In the genomic region with DNA sequence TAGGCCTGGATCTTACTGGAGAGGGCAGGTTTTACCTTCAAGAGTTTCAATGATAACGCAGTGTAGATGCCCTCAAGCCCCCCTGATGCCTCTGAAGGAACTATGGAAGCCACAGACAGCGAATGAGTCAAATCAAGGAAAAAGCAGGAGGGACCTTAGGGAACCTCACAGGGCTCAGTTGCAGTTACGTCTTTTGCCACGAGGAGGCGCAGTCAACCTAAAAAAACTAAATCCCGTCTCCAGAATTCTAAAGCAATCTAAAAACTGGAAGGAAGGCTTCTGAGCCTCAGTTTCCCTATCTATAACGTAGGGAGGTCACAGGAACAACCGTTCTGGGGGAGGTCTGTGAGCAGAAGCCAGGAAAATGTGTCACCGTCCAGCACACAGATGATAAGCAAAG, we compare ENCODE assay signal across 8 mouse cellular contexts. TPM values are rescaled to one million over a fixed set of nuclear protein-coding genes. Genes with fewer than 3 reads are reported as not detected.
DNase-seq lines count a peak whose midpoint lies in the region; ATAC-seq and TF ChIP-seq lines count a peak whose summit lies in the region.

No protein-coding gene starts in this region.

- no peak overlapping the region for H3K9ac ChIP-seq in forebrain, postnatal 0 days
- H3K9ac ChIP-seq in forebrain, embryonic 15.5 days (replicated peaks), result no peak overlapping the region
- H3K9ac ChIP-seq in limb, embryonic 14.5 days (ENCODE audit: low read depth, low read length, severe bottlenecking), result no peak overlapping the region

- H3K4me3 ChIP-seq in forebrain, postnatal 0 days (ENCODE audit: low read depth, low read length), result no peak overlapping the region
- H3K4me3 ChIP-seq in forebrain, embryonic 15.5 days, result no peak overlapping the region
- H3K4me3 ChIP-seq in spleen, adult 2 months (ENCODE audit: extremely low read depth, insufficient read depth, insufficient read length), result no peak overlapping the region
- H3K4me3 ChIP-seq in limb, embryonic 14.5 days (replicated peaks; ENCODE audit: low read length), result no peak overlapping the region
- no peak overlapping the region for H3K4me3 ChIP-seq in small intestine, adult 2 months (ENCODE audit: low read depth, low read length)

- no peaks in the 10 kb centered on the region for H3K4me1 ChIP-seq in forebrain, postnatal 0 days (ENCODE audit: insufficient read depth)
- H3K4me1 ChIP-seq in forebrain, embryonic 15.5 days, result no peaks in the 10 kb centered on the region
- no peaks in the 10 kb centered on the region for H3K4me1 ChIP-seq in spleen, adult 2 months (ENCODE audit: control insufficient read depth, insufficient read depth, insufficient read length)
- no peaks in the 10 kb centered on the region for H3K4me1 ChIP-seq in limb, embryonic 14.5 days (ENCODE audit: control insufficient read depth, insufficient read depth, low read length)
- H3K4me1 ChIP-seq in small intestine, adult 2 months (ENCODE audit: control insufficient read depth, insufficient read depth, insufficient read length, low read length), result no peaks in the 10 kb centered on the region

- TF ChIP-seq POLR2A in spleen, adult 2 months (IDR thresholded peaks at IDR 0.05; ENCODE audit: low read depth, low read length), result no peak
- no peak for TF ChIP-seq POLR2A in limb, embryonic 14.5 days (IDR thresholded peaks at IDR 0.05; ENCODE audit: borderline replicate concordance, extremely low read depth, insufficient read depth, insufficient read length)
- TF ChIP-seq POLR2A in small intestine, adult 2 months (IDR thresholded peaks at IDR 0.05; ENCODE audit: low read depth, low read length), result no peak

- 12% methylated on average over 9 of the region's 9 CpGs for WGBS in forebrain, postnatal 0 days
- WGBS in forebrain, embryonic 15.5 days, result 13% methylated on average over 9 of the region's 9 CpGs
- 14% methylated on average over 9 of the region's 9 CpGs for WGBS in spleen, adult 2 months
- WGBS in limb, embryonic 14.5 days, result 9% methylated on average over 9 of the region's 9 CpGs
- WGBS in small intestine, adult 2 months, result 9% methylated on average over 9 of the region's 9 CpGs

- H3K36me3 ChIP-seq in forebrain, postnatal 0 days (ENCODE audit: insufficient read depth), result peaks cover 3% of the 10 kb centered on the region; the same call in 1 of the 2 replicates
- H3K36me3 ChIP-seq in forebrain, embryonic 15.5 days, result no peaks in the 10 kb centered on the region
- no peaks in the 10 kb centered on the region for H3K36me3 ChIP-seq in spleen, adult 2 months (ENCODE audit: control insufficient read depth, insufficient read depth, low read length)
- no peaks in the 10 kb centered on the region for H3K36me3 ChIP-seq in limb, embryonic 14.5 days (ENCODE audit: control insufficient read depth, insufficient read depth, low read length)
- H3K36me3 ChIP-seq in small intestine, adult 2 months (ENCODE audit: control insufficient read depth, insufficient read depth, low read length), result no peaks in the 10 kb centered on the region

- H3K27me3 ChIP-seq in forebrain, postnatal 0 days (ENCODE audit: insufficient read depth, low read length), result no peaks in the 10 kb centered on the region
- H3K27me3 ChIP-seq in forebrain, embryonic 15.5 days, result peaks cover 4% of the 10 kb centered on the region; the same call in 1 of the 2 replicates
- no peaks in the 10 kb centered on the region for H3K27me3 ChIP-seq in spleen, adult 2 months (ENCODE audit: control insufficient read depth, insufficient read depth, low read length)
- H3K27me3 ChIP-seq in limb, embryonic 14.5 days (ENCODE audit: control insufficient read depth, insufficient read depth, low read length), result no peaks in the 10 kb centered on the region
- no peaks in the 10 kb centered on the region for H3K27me3 ChIP-seq in small intestine, adult 2 months (ENCODE audit: control insufficient read depth, insufficient read depth, low read length)

- no peaks in the 10 kb centered on the region for H3K9me3 ChIP-seq in forebrain, postnatal 0 days (ENCODE audit: low read length)
- H3K9me3 ChIP-seq in forebrain, embryonic 15.5 days, result no peaks in the 10 kb centered on the region
- no peaks in the 10 kb centered on the region for H3K9me3 ChIP-seq in limb, embryonic 14.5 days (ENCODE audit: control insufficient read depth, low read length)

- H3K4me2 ChIP-seq in forebrain, postnatal 0 days (ENCODE audit: low read depth), result no peak overlapping the region
- H3K4me2 ChIP-seq in forebrain, embryonic 15.5 days (replicated peaks), result no peak overlapping the region
- H3K4me2 ChIP-seq in limb, embryonic 14.5 days (replicated peaks; ENCODE audit: low read depth, low read length, severe bottlenecking), result no peak overlapping the region

- TF ChIP-seq CTCF in forebrain, postnatal 0 days (IDR thresholded peaks at IDR 0.05; ENCODE audit: low read depth), result peak; percentile 84
- peak; percentile 58; the same call in 1 of the 2 replicates for TF ChIP-seq CTCF in spleen, adult 2 months (IDR thresholded peaks at IDR 0.05; ENCODE audit: extremely low read depth, insufficient read depth, insufficient read length, insufficient replicate concordance)
- TF ChIP-seq CTCF in small intestine, adult 2 months (IDR thresholded peaks at IDR 0.05; ENCODE audit: extremely low read depth, insufficient read length, insufficient replicate concordance, low read depth, low read length), result peak; percentile 81; the same call in 1 of the 2 replicates

- DNase-seq in forebrain, postnatal 0 days, result peak; percentile 85
- DNase-seq in spleen, adult 2 months (ENCODE audit: low read depth in 1 of 2, low spot score in 2 of 2), result peak in 1 of 2 experiments; percentile 39
- no peak for DNase-seq in spleen, adult 12 weeks (ENCODE audit: low spot score)
- peak; percentile 70 for DNase-seq in cerebellum, adult 8-10 months
- peak; percentile 59 for DNase-seq in limb, embryonic 14.5 days (ENCODE audit: low spot score)

- peak; percentile 17; the same call in 1 of the 2 replicates for ATAC-seq in forebrain, postnatal 0 days
- no peak for ATAC-seq in forebrain, embryonic 15.5 days (replicated peaks)
- ATAC-seq in granulocyte monocyte progenitor cell, adult 5-6 weeks (replicated peaks; ENCODE audit: poor library complexity, severe bottlenecking), result peak; percentile 33
- ATAC-seq in limb, embryonic 14.5 days (ENCODE audit: low FRiP score, low read depth), result no peak

- H3K27ac ChIP-seq in forebrain, postnatal 0 days (ENCODE audit: low read depth, low read length), result no peak overlapping the region
- H3K27ac ChIP-seq in forebrain, embryonic 15.5 days (replicated peaks), result no peak overlapping the region
- H3K27ac ChIP-seq in spleen, adult 2 months (ENCODE audit: insufficient read depth, low read length), result no peak overlapping the region
- H3K27ac ChIP-seq in limb, embryonic 14.5 days (replicated peaks; ENCODE audit: low read depth, low read length), result no peak overlapping the region
- no peak overlapping the region for H3K27ac ChIP-seq in small intestine, adult 2 months (ENCODE audit: insufficient read depth, low read depth, low read length)

RNA-seq across cellular contexts. Expression of a gene that starts 13.3 kb away (rescaled TPM):
- 13.5 and 13.8 TPM in 2 replicates for total RNA-seq in forebrain, postnatal 0 days (2014; rRNA removed)
- 9.5 and 10.1 TPM in 2 replicates for polyA plus RNA-seq in forebrain, postnatal 0 days (2015; fragmentation: Nextera tagmentation; extraction: Ambion mirVana)
- polyA plus RNA-seq in forebrain, embryonic 15.5 days (2015; fragmentation: Nextera tagmentation; extraction: Ambion mirVana), result 3.6 and 4.0 TPM in 2 replicates
- polyA plus RNA-seq in spleen, adult 2 months (2012; rRNA removed), result 0.11 and 0.34 TPM in 2 replicates
- not detected in 2 replicates for total RNA-seq in granulocyte monocyte progenitor cell, adult 5-6 weeks (2014; fragmentation: Nextera tagmentation)
- total RNA-seq in granulocyte monocyte progenitor cell, adult 5-6 weeks (2017), result not detected in 2 replicates
- polyA plus RNA-seq in limb, embryonic 14.5 days (2012; rRNA removed), result 2.6 and 3.6 TPM in 2 replicates
- 1.5 and 1.9 TPM in 2 replicates for polyA plus RNA-seq in limb, embryonic 14.5 days (2014; fragmentation: Nextera tagmentation; extraction: Ambion mirVana)
- polyA plus RNA-seq in small intestine, adult 2 months (2012; rRNA removed), result 0.03 and 0.20 TPM in 2 replicates

RNA-seq across cellular contexts. Expression of a gene that starts 27.8 kb away (rescaled TPM):
- total RNA-seq in forebrain, postnatal 0 days (2014; rRNA removed), result 0.95 TPM in 1 of 2 replicates, not detected in the other
- 2.9 and 4.1 TPM in 2 replicates for polyA plus RNA-seq in forebrain, postnatal 0 days (2015; fragmentation: Nextera tagmentation; extraction: Ambion mirVana)
- polyA plus RNA-seq in forebrain, embryonic 15.5 days (2015; fragmentation: Nextera tagmentation; extraction: Ambion mirVana), result 3.4 and 3.8 TPM in 2 replicates
- 1.0 TPM in 2 replicates for polyA plus RNA-seq in spleen, adult 2 months (2012; rRNA removed)
- total RNA-seq in granulocyte monocyte progenitor cell, adult 5-6 weeks (2014; fragmentation: Nextera tagmentation), result 0.73 TPM in 1 of 2 replicates, not detected in the other
- total RNA-seq in granulocyte monocyte progenitor cell, adult 5-6 weeks (2017), result 1.5 and 2.5 TPM in 2 replicates
- polyA plus RNA-seq in limb, embryonic 14.5 days (2012; rRNA removed), result 0.84 and 1.2 TPM in 2 replicates
- 4.1 TPM in 2 replicates for polyA plus RNA-seq in limb, embryonic 14.5 days (2014; fragmentation: Nextera tagmentation; extraction: Ambion mirVana)
- 0.98 and 1.9 TPM in 2 replicates for polyA plus RNA-seq in small intestine, adult 2 months (2012; rRNA removed)

RNA-seq across cellular contexts. Expression of a gene that starts 28.2 kb away (rescaled TPM):
- total RNA-seq in forebrain, postnatal 0 days (2014; rRNA removed), result 90.7 and 130 TPM in 2 replicates
- 209 and 263 TPM in 2 replicates for polyA plus RNA-seq in forebrain, postnatal 0 days (2015; fragmentation: Nextera tagmentation; extraction: Ambion mirVana)
- polyA plus RNA-seq in forebrain, embryonic 15.5 days (2015; fragmentation: Nextera tagmentation; extraction: Ambion mirVana), result 173 and 179 TPM in 2 replicates
- polyA plus RNA-seq in spleen, adult 2 months (2012; rRNA removed), result 53.8 and 76.3 TPM in 2 replicates
- total RNA-seq in granulocyte monocyte progenitor cell, adult 5-6 weeks (2014; fragmentation: Nextera tagmentation), result 76.7 and 98.5 TPM in 2 replicates
- total RNA-seq in granulocyte monocyte progenitor cell, adult 5-6 weeks (2017), result 107 and 110 TPM in 2 replicates
- polyA plus RNA-seq in limb, embryonic 14.5 days (2012; rRNA removed), result 85.3 and 97.4 TPM in 2 replicates
- 187 and 190 TPM in 2 replicates for polyA plus RNA-seq in limb, embryonic 14.5 days (2014; fragmentation: Nextera tagmentation; extraction: Ambion mirVana)
- 88.6 and 149 TPM in 2 replicates for polyA plus RNA-seq in small intestine, adult 2 months (2012; rRNA removed)

RNA-seq across cellular contexts. Expression of a gene that starts 28.4 kb away (rescaled TPM):
- 8.9 and 15.0 TPM in 2 replicates for total RNA-seq in forebrain, postnatal 0 days (2014; rRNA removed)
- polyA plus RNA-seq in forebrain, postnatal 0 days (2015; fragmentation: Nextera tagmentation; extraction: Ambion mirVana), result 15.3 and 16.5 TPM in 2 replicates
- 8.9 and 9.0 TPM in 2 replicates for polyA plus RNA-seq in forebrain, embryonic 15.5 days (2015; fragmentation: Nextera tagmentation; extraction: Ambion mirVana)
- 1.5 and 1.9 TPM in 2 replicates for polyA plus RNA-seq in spleen, adult 2 months (2012; rRNA removed)
- 2.7 TPM in 1 of 2 replicates, not detected in the other for total RNA-seq in granulocyte monocyte progenitor cell, adult 5-6 weeks (2014; fragmentation: Nextera tagmentation)
- not detected in 2 replicates for total RNA-seq in granulocyte monocyte progenitor cell, adult 5-6 weeks (2017)
- 5.4 and 8.6 TPM in 2 replicates for polyA plus RNA-seq in limb, embryonic 14.5 days (2012; rRNA removed)
- 4.2 and 5.5 TPM in 2 replicates for polyA plus RNA-seq in limb, embryonic 14.5 days (2014; fragmentation: Nextera tagmentation; extraction: Ambion mirVana)
- 4.6 and 4.8 TPM in 2 replicates for polyA plus RNA-seq in small intestine, adult 2 months (2012; rRNA removed)

RNA-seq across cellular contexts. Expression of a gene that starts 41.9 kb away (rescaled TPM):
- 23.3 and 38.8 TPM in 2 replicates for total RNA-seq in forebrain, postnatal 0 days (2014; rRNA removed)
- polyA plus RNA-seq in forebrain, postnatal 0 days (2015; fragmentation: Nextera tagmentation; extraction: Ambion mirVana), result 90.8 and 92.8 TPM in 2 replicates
- 54.7 and 55.3 TPM in 2 replicates for polyA plus RNA-seq in forebrain, embryonic 15.5 days (2015; fragmentation: Nextera tagmentation; extraction: Ambion mirVana)
- polyA plus RNA-seq in spleen, adult 2 months (2012; rRNA removed), result 10.7 and 14.7 TPM in 2 replicates
- 7.0 and 25.1 TPM in 2 replicates for total RNA-seq in granulocyte monocyte progenitor cell, adult 5-6 weeks (2014; fragmentation: Nextera tagmentation)
- 5.6 and 9.3 TPM in 2 replicates for total RNA-seq in granulocyte monocyte progenitor cell, adult 5-6 weeks (2017)
- polyA plus RNA-seq in limb, embryonic 14.5 days (2012; rRNA removed), result 6.3 and 6.6 TPM in 2 replicates
- polyA plus RNA-seq in limb, embryonic 14.5 days (2014; fragmentation: Nextera tagmentation; extraction: Ambion mirVana), result 5.2 and 6.8 TPM in 2 replicates
- polyA plus RNA-seq in small intestine, adult 2 months (2012; rRNA removed), result 2.1 and 9.1 TPM in 2 replicates

Comparison
In these comparisons a context has a peak if more than half of its experiments do, and no peak if none do; other contexts are left out.
1. ATAC-seq: peak in forebrain, postnatal 0 days (single experiment) and granulocyte monocyte progenitor cell, adult 5-6 weeks (single experiment); none in forebrain, embryonic 15.5 days (single experiment) and limb, embryonic 14.5 days (single experiment).
2. Peak in every context shown above with its lines, with median percentiles within 50 percentile points of each other: CTCF ChIP-seq.